Mouse (Mus musculus): Measurements from ENCODE around the gene Olfr1076.
"Not testable (repeated sequence)": the region's sequence is repeated elsewhere in the genome, so short reads cannot be mapped to it uniquely, and the experiment has no call there.

Gene Olfr1076

DNA sequence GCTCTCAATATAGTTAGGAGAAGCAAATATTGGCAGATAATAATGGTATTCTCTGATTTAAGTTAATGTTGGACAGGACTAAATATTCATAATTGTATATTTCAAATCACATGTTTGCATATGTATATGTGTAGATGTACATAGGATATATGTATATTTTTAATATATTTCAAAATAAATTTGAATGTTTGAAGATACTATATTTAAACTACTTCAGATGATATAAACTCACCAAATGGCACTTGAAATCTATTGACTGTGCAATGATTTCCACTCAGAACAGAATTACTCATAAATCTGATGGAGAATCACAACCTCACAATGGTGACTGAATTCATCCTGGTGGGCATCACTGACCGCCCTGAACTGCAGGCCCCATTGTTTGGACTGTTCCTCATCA is at the start of gene Olfr1076:
Olfr1076 (plus strand) TSS at position 301 of the 400 bp plus-strand sequence.
- no peak for DNase-seq

DNA sequence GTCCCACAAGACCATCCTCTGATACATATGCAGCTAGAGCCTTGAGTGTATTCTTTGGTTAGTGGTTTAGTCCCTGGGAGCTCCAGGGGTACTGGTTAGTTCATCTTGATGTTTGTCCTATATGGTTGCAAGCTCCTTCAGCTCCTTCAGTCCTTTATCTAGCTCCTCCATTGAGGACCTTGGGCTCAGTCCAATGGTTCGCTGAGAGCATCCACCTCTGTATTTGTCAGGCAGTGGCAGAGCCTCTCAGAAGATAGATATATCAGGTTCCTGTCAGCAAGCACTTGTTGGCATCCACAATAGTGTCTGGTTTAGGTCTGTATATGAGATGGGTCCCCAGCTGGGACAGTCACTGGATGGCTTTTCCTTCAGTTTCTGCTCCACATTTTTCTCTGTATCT is 47.8 kb upstream of the Olfr1076 start:
- no peak for DNase-seq

DNA sequence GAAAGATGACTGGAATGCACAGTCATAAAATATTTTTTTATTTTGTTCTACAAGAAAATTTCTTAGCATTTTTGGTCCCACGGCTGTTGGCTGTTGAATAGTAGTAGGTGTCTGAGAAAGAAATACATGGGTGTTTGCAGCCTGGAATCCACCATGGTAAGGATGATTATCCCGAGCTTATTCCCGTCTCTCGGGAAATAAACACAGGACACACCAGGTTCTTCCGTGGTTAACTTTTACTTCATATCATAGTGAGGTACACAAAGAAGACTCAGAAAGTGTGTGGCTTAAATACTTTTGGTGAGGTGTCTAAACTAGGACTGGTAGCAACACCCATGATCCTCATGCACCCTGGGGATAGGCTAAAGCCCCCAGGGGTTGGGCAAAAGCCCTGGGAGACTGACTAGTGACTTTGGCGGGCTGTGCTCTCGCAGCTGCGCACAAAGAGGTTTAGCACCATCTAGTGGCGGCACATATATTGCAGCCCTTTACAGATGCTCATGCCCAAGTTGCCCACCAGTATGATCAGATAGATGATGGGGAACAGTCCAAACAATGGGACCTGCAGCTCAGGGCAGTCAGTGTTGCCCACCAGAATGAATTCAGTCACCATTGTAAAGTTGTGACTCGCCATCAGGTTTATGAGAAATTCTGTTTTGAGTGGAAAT is 43.7 kb upstream of the Olfr1076 start:
- DNase-seq = peak; percentile 25

- DNase-seq = no peak
Observed at GRCm38 (mm10) chr2:86487286-86487685, 21.0 kb upstream of the Olfr1076 start, which contains the start of gene Olfr228. Olfr228 (minus strand) TSS chr2:86487386.

- DNase-seq = no peak
Observed at GRCm38 (mm10) chr2:86530991-86531390, 22.7 kb downstream of the Olfr1076 start.

- DNase-seq = no peak
Observed at GRCm38 (mm10) chr2:86542380-86542779, 34.1 kb downstream of the Olfr1076 start, which contains the start of gene Olfr1079. Olfr1079 (minus strand) TSS chr2:86542480.

DNA sequence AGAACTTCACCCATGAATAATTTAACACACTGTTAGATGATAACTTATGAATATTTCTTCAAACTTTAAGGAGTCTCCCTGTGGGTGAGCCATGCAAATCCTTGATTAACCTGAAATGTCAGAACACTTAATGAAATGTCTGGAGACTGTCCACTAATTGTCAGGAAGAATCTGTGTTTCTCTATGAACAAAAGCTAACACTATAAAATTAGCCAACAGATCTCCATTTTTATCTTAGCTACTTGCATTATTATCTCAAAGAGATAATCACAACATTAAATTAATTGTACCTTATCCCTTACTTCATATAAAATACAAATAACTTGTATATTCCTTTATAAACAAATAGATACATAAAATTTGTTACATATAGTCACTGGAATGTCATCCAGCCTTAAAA is 49.9 kb downstream of the Olfr1076 start, which contains the start of gene Olfr1080:
Olfr1080 (minus strand) TSS at position 101 of the 400 bp plus-strand sequence.
- DNase-seq = not testable (repeated sequence)
